In genomic region chr2:77945596-77946485, GRCm38 (mm10) we compare ENCODE assay signal across 8 mouse cellular contexts. TPM values are rescaled to one million over a fixed set of nuclear protein-coding genes. Genes with fewer than 3 reads are reported as not detected.
DNase-seq lines count a peak whose midpoint lies in the region; ATAC-seq and TF ChIP-seq lines count a peak whose summit lies in the region.

Gene Cwc22, minus strand, starts transcription at chr2:77946375.

- under 1% methylated on average over 55 of the region's 55 CpGs for WGBS in hindbrain, postnatal 0 days

- no peaks in the 10 kb centered on the region for H3K36me3 ChIP-seq in hindbrain, postnatal 0 days (ENCODE audit: insufficient read depth, low read length)

- peak within 1 kb of the TSS; percentile 81 for H3K4me3 ChIP-seq in gastrocnemius, adult 2 months
- H3K4me3 ChIP-seq in hindbrain, postnatal 0 days (ENCODE audit: low read length) = peak within 1 kb of the TSS; percentile 82
- peak within 1 kb of the TSS; percentile 78 for H3K4me3 ChIP-seq in left cerebral cortex, adult 2 months

- H3K27me3 ChIP-seq in hindbrain, postnatal 0 days (ENCODE audit: insufficient read depth, low read length) = no peaks in the 10 kb centered on the region

- H3K4me2 ChIP-seq in hindbrain, postnatal 0 days (ENCODE audit: low read depth, low read length) = peak within 1 kb of the TSS; percentile 91

- DNase-seq in ZHBTc4 (ENCODE audit: low read depth, low spot score) = peak; percentile 94
- DNase-seq in gastrocnemius, adult 2 months = peak; percentile 92
- peak; percentile 97 for DNase-seq in hindbrain, postnatal 0 days (ENCODE audit: low spot score)
- peak; percentile 90 for DNase-seq in left cerebral cortex, adult 2 months (ENCODE audit: extremely low spot score in 1 of 2, low spot score in 2 of 2)
- peak; percentile 96 to 97 for DNase-seq in right cerebral cortex, adult 2 months (ENCODE audit: low spot score in 2 of 2)
- DNase-seq in urinary bladder, postnatal 14 days (ENCODE audit: low spot score) = peak; percentile 93

- TF ChIP-seq CTCF in gastrocnemius, adult 2 months (IDR thresholded peaks at IDR 0.05) = no peak
- peak; percentile 7; the same call in 1 of the 2 replicates for TF ChIP-seq CTCF in hindbrain, postnatal 0 days (IDR thresholded peaks at IDR 0.05; ENCODE audit: low read depth)
- TF ChIP-seq CTCF in left cerebral cortex, adult 2 months (IDR thresholded peaks at IDR 0.05) = no peak

- peak within 1 kb of the TSS; percentile 90 for H3K27ac ChIP-seq in gastrocnemius, adult 2 months
- H3K27ac ChIP-seq in hindbrain, postnatal 0 days = peak within 1 kb of the TSS; percentile 89
- peak within 1 kb of the TSS; percentile 84 for H3K27ac ChIP-seq in left cerebral cortex, adult 2 months

- H3K9me3 ChIP-seq in hindbrain, postnatal 0 days (ENCODE audit: low read length) = no peaks in the 10 kb centered on the region

- peak; percentile 99 for ATAC-seq in common myeloid progenitor, adult 5-6 weeks (replicated peaks; ENCODE audit: low read depth, poor library complexity, severe bottlenecking)
- peak; percentile 94 for ATAC-seq in hindbrain, postnatal 0 days
- peak; percentile 98 for ATAC-seq in megakaryocyte, adult 5-6 weeks (ENCODE audit: poor library complexity, severe bottlenecking)

- peaks cover 9% of the 10 kb centered on the region for H3K4me1 ChIP-seq in hindbrain, postnatal 0 days (ENCODE audit: insufficient read depth, low read length)

- intact Hi-C loops in gastrocnemius, adult 2 months (cut with DNase I) = no loop called here
- intact Hi-C loops in left cerebral cortex, adult 2 months (cut with DNase I) = loop anchor here (1.0 to 5.0 kb wide), 2 partner anchors 29 to 76 kb away; no protein-coding TSS in a partner anchor

- H3K9ac ChIP-seq in hindbrain, postnatal 0 days (replicated peaks; ENCODE audit: low read length) = peak within 1 kb of the TSS; percentile 83

RNA-seq across cellular contexts. Expression of gene Cwc22, which starts in this region (rescaled TPM):
- total RNA-seq in common myeloid progenitor, adult 5-6 weeks (2017) = 105 and 109 TPM in 2 replicates
- 10 to 100 TPM; 13.9 to 14.2 TPM for total RNA-seq in gastrocnemius, adult 2 months (2021)
- total RNA-seq in hindbrain, postnatal 0 days (2014; rRNA removed) = 9.6 and 12.5 TPM in 2 replicates
- polyA plus RNA-seq in hindbrain, postnatal 0 days (2015; fragmentation: Nextera tagmentation; extraction: Ambion mirVana) = 9.0 and 10.8 TPM in 2 replicates
- 10 to 100 TPM; 27.4 to 29.1 TPM for total RNA-seq in left cerebral cortex, adult 2 months (2021)
- total RNA-seq in megakaryocyte, adult 5-6 weeks (2015) = 31.3 and 33.7 TPM in 2 replicates
- 86.3 and 92.3 TPM in 2 replicates for total RNA-seq in megakaryocyte, adult 5-6 weeks (2017)

Comparison
In these comparisons a context has a peak if more than half of its experiments do, and no peak if none do; other contexts are left out.
1. Peak in every context shown above with its lines: DNase-seq, ATAC-seq, H3K4me3 ChIP-seq and H3K27ac ChIP-seq.